12 mouse cellular contexts compared by ENCODE assay signal in genomic region chr19:23507256-23507851, GRCm38 (mm10). TPM values are rescaled to one million over a fixed set of nuclear protein-coding genes. Genes with fewer than 3 reads are reported as not detected.
DNase-seq lines count a peak whose midpoint lies in the region; ATAC-seq lines count a peak whose summit lies in the region.
"Had no signal": no experiment of that assay in that cellular context is flagged by ENCODE, and none has a peak within 500 bp of the region (broad histone marks: within the 10 kb centered on the region; RNA-seq: fewer than 3 reads in every experiment).

No protein-coding gene starts in this region.

- no peak overlapping the region for H3K27ac ChIP-seq in heart, embryonic 13.5 days (replicated peaks)
- peak overlapping the region; percentile 73 for H3K27ac ChIP-seq in hindbrain, embryonic 10.5 days
- peak overlapping the region; percentile 60 for H3K27ac ChIP-seq in midbrain, embryonic 16.5 days (ENCODE audit: low read length)

- WGBS in heart, embryonic 13.5 days: 16% methylated on average over 14 of the region's 14 CpGs
- 13% methylated on average over 14 of the region's 14 CpGs for WGBS in hindbrain, embryonic 10.5 days
- 4% methylated on average over 14 of the region's 14 CpGs for WGBS in midbrain, embryonic 16.5 days

- H3K4me3 ChIP-seq in heart, embryonic 13.5 days: peak overlapping the region; percentile 26; the same call in 1 of the 2 replicates
- H3K4me3 ChIP-seq in hindbrain, embryonic 10.5 days: peak overlapping the region; percentile 21; the same call in 1 of the 2 replicates
- no peak overlapping the region for H3K4me3 ChIP-seq in midbrain, embryonic 16.5 days (ENCODE audit: low read depth, low read length)

- peak overlapping the region; percentile 58 for H3K9ac ChIP-seq in heart, embryonic 13.5 days
- H3K9ac ChIP-seq in midbrain, embryonic 16.5 days (ENCODE audit: low read depth, low read length): 0 out of 2 replicates have a peak overlapping the region, but pooled peaks have one; percentile 22

- no peaks in the 10 kb centered on the region for H3K9me3 ChIP-seq in heart, embryonic 13.5 days
- H3K9me3 ChIP-seq in hindbrain, embryonic 10.5 days: no peaks in the 10 kb centered on the region
- H3K9me3 ChIP-seq in midbrain, embryonic 16.5 days (replicated peaks; ENCODE audit: control insufficient read depth, low read length, poor library complexity, severe bottlenecking): no peaks in the 10 kb centered on the region

- H3K4me2 ChIP-seq in heart, embryonic 13.5 days: peak overlapping the region; percentile 59
- peak overlapping the region; percentile 8 for H3K4me2 ChIP-seq in midbrain, embryonic 16.5 days (ENCODE audit: low read length)

- H3K36me3 ChIP-seq in heart, embryonic 13.5 days: no peaks in the 10 kb centered on the region
- no peaks in the 10 kb centered on the region for H3K36me3 ChIP-seq in hindbrain, embryonic 10.5 days
- H3K36me3 ChIP-seq in midbrain, embryonic 16.5 days (ENCODE audit: control insufficient read depth, insufficient read depth, low read length): no peaks in the 10 kb centered on the region

- no peaks in the 10 kb centered on the region for H3K27me3 ChIP-seq in heart, embryonic 13.5 days (replicated peaks)
- H3K27me3 ChIP-seq in hindbrain, embryonic 10.5 days (ENCODE audit: insufficient read depth, poor library complexity, severe bottlenecking): no peaks in the 10 kb centered on the region
- H3K27me3 ChIP-seq in midbrain, embryonic 16.5 days (ENCODE audit: control insufficient read depth, insufficient read depth, low read depth, low read length): no peaks in the 10 kb centered on the region

- peaks cover 10% of the 10 kb centered on the region for H3K4me1 ChIP-seq in heart, embryonic 13.5 days
- H3K4me1 ChIP-seq in hindbrain, embryonic 10.5 days (replicated peaks): peaks cover 10% of the 10 kb centered on the region
- H3K4me1 ChIP-seq in midbrain, embryonic 16.5 days (ENCODE audit: control insufficient read depth, insufficient read depth, low read length): peaks cover 9% of the 10 kb centered on the region

- no peak for ATAC-seq in heart, embryonic 13.5 days (ENCODE audit: extremely low read depth, insufficient number of reproducible peaks, low FRiP score, low TSS enrichment)
- ATAC-seq in midbrain, embryonic 16.5 days: peak; percentile 88
- ATAC-seq: activated CD4-positive, CD25-positive, alpha-beta regulatory T cell, adult 4 months had no signal

- no peak for DNase-seq in heart, postnatal 25 days (ENCODE audit: low spot score)
- peak; percentile 27 for DNase-seq in brain, adult 2 months (ENCODE audit: low read depth, low spot score)
- DNase-seq in hindbrain, embryonic 10.5 days (ENCODE audit: low spot score): peak; percentile 10
- DNase-seq in spleen, postnatal 14 days (ENCODE audit: low spot score in 2 of 2): no peak
- no peak for DNase-seq in left cerebral cortex, postnatal 25 days (ENCODE audit: low spot score in 2 of 2)
- DNase-seq in urinary bladder, adult 2 months (ENCODE audit: low spot score): no peak
- DNase-seq: B cell, adult 2 months; cerebellum, postnatal 14 days; thymus, postnatal 25 days had no signal

- intact Hi-C loops in heart, postnatal 25 days (cut with DNase I): no loop called here
- intact Hi-C loops in left cerebral cortex, postnatal 25 days (cut with DNase I): no loop called here

RNA-seq across cellular contexts. Expression of gene Mamdc2, which starts 59.1 kb away (rescaled TPM):
- polyA plus RNA-seq in heart, embryonic 13.5 days (2015; fragmentation: Nextera tagmentation; extraction: Ambion mirVana): 1.1 and 1.3 TPM in 2 replicates
- total RNA-seq in heart, postnatal 25 days (2021): 1 to 10 TPM; 2.0 to 2.7 TPM
- polyA plus RNA-seq in hindbrain, embryonic 10.5 days (2016; fragmentation: Nextera tagmentation; extraction: Ambion mirVana): 1.2 and 1.3 TPM in 2 replicates
- 2.4 and 4.2 TPM in 2 replicates for polyA plus RNA-seq in midbrain, embryonic 16.5 days (2015; fragmentation: Nextera tagmentation; extraction: Ambion mirVana)
- total RNA-seq in left cerebral cortex, postnatal 25 days (2021): 1 to 10 TPM; 1.0 to 1.2 TPM
- 19.0 and 26.0 TPM in 2 replicates for polyA plus RNA-seq in urinary bladder, adult 2 months (2012; rRNA removed)
- polyA plus RNA-seq: activated CD4-positive, CD25-positive, alpha-beta regulatory T cell, adult 4 months had no signal

Comparison
In these comparisons a context has a peak if more than half of its experiments do, and no peak if none do; other contexts are left out.
1. DNase-seq: peak in brain, adult 2 months (single experiment) and hindbrain, embryonic 10.5 days (single experiment); none in heart, postnatal 25 days (single experiment), spleen, postnatal 14 days (0 of 2), left cerebral cortex, postnatal 25 days (0 of 2) and urinary bladder, adult 2 months (single experiment).